Mouse (Mus musculus) erythroblast, embryonic 14.5 days (primary cell): Measurements from ENCODE around the gene Dpep3.

Source experiments
- GATA1 ChIP-seq: IDR thresholded peaks from 2 replicates; pipeline ENCODE4 v1.6.1; 2012; ENCODE audit warnings: low read length, inconsistent platforms, mixed read lengths
- TAL1 ChIP-seq: IDR thresholded peaks from 3 replicates; pipeline ENCODE4 v1.6.1; 2012; ENCODE audit warnings: low read length, inconsistent platforms, mixed read lengths

GRCm38 (mm10) chr8:106022483-106022882 lies 43.3 kb upstream of the Dpep3 start:
- no peak for TF ChIP-seq GATA1
- TF ChIP-seq TAL1: no peak
